Mouse (Mus musculus): ENCODE data around the gene Pias4.

DNA sequence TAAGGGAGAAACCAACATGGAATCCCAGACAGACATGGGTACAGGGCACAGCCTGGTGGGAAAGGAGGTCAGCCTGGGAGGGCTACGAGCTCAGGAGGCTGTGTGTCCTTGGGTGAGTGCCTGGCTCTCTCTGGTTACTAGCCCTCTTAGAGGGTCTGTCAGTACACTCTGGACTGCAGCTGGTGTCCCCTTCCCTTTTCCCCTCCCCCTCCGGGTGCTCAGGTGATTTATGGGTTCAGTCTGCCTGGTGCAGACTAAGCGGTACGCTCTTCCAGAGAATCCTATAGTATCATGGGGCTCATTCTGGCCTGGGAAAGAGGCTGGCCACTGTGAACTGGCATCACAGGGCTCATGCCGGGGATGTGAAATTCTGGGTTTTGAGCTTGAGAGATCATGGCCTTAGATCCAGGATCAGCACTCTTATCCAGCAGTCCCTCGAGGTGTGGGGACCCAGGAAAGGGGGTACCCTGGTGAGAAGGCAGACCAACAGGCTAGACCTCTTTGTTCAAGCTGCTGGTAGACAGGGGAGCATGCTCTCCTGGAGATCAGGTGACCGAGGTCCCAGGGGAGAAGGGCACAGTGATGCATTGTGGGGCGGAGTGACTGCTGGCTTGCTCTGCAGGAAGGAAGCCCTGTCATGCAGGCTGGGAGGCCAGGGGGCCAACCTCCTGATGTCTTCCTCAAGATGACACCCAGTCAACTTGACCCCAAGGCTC, 6.0 kb downstream of the Pias4 start:
- TF ChIP-seq CTCF (IDR thresholded peaks at IDR 0.05) (no peak), EP300 (IDR thresholded peaks at IDR 0.05) (no peak)

Data from lung, postnatal 0 days (tissue).